Mouse (Mus musculus) spleen, adult 2 months (tissue): ENCODE data around the gene Pds5a.

Experiments
- CTCF ChIP-seq: fragments of 200-500 bp; IDR thresholded peaks from 2 replicates; pipeline ENCODE4 v1.5.1; 2011; ENCODE audit warnings: mild to moderate bottlenecking, inconsistent platforms; ENCODE audit not compliant: insufficient read depth, insufficient read length, insufficient replicate concordance; ENCODE audit errors: extremely low read depth
- POLR2A ChIP-seq: fragments of 200-500 bp; IDR thresholded peaks from 2 replicates; pipeline ENCODE4 v1.6.1; 2011; ENCODE audit warnings: low read depth, low read length, inconsistent platforms

DNA sequence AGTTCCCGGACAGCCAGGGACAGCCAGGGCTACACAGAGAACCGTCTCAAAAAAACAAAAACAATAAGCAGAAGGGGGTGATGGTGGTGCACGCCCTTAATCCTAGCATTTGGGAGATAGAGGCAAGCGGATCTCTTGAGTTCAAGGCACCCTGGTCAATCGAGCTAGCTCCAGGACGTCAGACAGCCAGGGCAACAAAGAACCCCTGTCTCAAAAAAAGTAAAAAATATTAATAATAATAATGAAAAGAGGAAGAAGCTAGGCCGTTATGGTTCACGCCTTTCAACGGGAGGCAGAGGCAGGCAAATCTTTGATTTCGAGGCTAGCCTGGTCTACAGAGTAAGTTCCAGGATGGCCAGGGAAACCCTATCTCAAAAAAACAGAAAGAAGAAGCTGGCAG is 1.1 kb upstream of the Pds5a start:
- no peak for TF ChIP-seq CTCF
- no peak for TF ChIP-seq POLR2A
